Mouse (Mus musculus) spleen, postnatal 36 days (tissue): Measurements from ENCODE around the gene Gng7.

ENCODE experiments used
- DNase-seq, 2 experiments: peaks; one replicate each; pipeline ENCODE4 v3.0.0; 2022; ENCODE audit warnings: low spot score in 2 of 2, mixed read lengths in 1 of 2

The Gng7 gene

GRCm38 (mm10) chr10:80968106-80968505, 46.6 kb downstream of the Gng7 start:
- no peak for DNase-seq

- DNase-seq = peak in 1 of 2 experiments; percentile 50
Observed at GRCm38 (mm10) chr10:80967101-80967656, 47.6 kb downstream of the Gng7 start.

- DNase-seq = no peak
Observed at GRCm38 (mm10) chr10:80966296-80966695, 48.4 kb downstream of the Gng7 start.

GRCm38 (mm10) chr10:80963031-80963975, 51.4 kb downstream of the Gng7 start:
- no peak for DNase-seq

GRCm38 (mm10) chr10:80962585-80962984, 52.2 kb downstream of the Gng7 start:
- DNase-seq = no peak

- DNase-seq = no peak
Observed at GRCm38 (mm10) chr10:80962051-80962472, 52.7 kb downstream of the Gng7 start.

GRCm38 (mm10) chr10:80960551-80961508, 53.9 kb downstream of the Gng7 start:
- no peak for DNase-seq

- no peak for DNase-seq
Observed at GRCm38 (mm10) chr10:80958979-80959637, 55.6 kb downstream of the Gng7 start.

GRCm38 (mm10) chr10:80957791-80958190, 57.0 kb downstream of the Gng7 start:
- no peak for DNase-seq

GRCm38 (mm10) chr10:80956901-80957300, 57.8 kb downstream of the Gng7 start:
- DNase-seq = no peak

- DNase-seq = no peak
Observed at GRCm38 (mm10) chr10:80956385-80956784, 58.4 kb downstream of the Gng7 start.

- DNase-seq = no peak
Observed at GRCm38 (mm10) chr10:80955536-80955935, 59.2 kb downstream of the Gng7 start.

GRCm38 (mm10) chr10:80954843-80955242, 59.9 kb downstream of the Gng7 start:
- no peak for DNase-seq

GRCm38 (mm10) chr10:80954415-80954814, 60.3 kb downstream of the Gng7 start:
- no peak for DNase-seq

GRCm38 (mm10) chr10:80952449-80952848, 62.3 kb downstream of the Gng7 start:
- DNase-seq = no peak

- DNase-seq = no peak
Observed at GRCm38 (mm10) chr10:80951761-80952390, 62.9 kb downstream of the Gng7 start.

GRCm38 (mm10) chr10:80950314-80950713, 64.4 kb downstream of the Gng7 start:
- no peak for DNase-seq

- DNase-seq = no peak
Observed at GRCm38 (mm10) chr10:80949081-80949480, 65.7 kb downstream of the Gng7 start.

GRCm38 (mm10) chr10:80948570-80948969, 66.2 kb downstream of the Gng7 start:
- DNase-seq = no peak

- DNase-seq = no peak
Observed at GRCm38 (mm10) chr10:80947802-80948201, 66.9 kb downstream of the Gng7 start.
